Mouse (Mus musculus) retina, postnatal 7 days (tissue): ENCODE data around the gene Emd.
"Not testable (repeated sequence)": the region's sequence is repeated elsewhere in the genome, so short reads cannot be mapped to it uniquely, and the experiment has no call there.

Experiments
- DNase-seq: peaks from one replicate; pipeline ENCODE4 v3.0.0-alpha.2; 2012; ENCODE audit warnings: low read depth, low spot score

Gene Emd

DNA sequence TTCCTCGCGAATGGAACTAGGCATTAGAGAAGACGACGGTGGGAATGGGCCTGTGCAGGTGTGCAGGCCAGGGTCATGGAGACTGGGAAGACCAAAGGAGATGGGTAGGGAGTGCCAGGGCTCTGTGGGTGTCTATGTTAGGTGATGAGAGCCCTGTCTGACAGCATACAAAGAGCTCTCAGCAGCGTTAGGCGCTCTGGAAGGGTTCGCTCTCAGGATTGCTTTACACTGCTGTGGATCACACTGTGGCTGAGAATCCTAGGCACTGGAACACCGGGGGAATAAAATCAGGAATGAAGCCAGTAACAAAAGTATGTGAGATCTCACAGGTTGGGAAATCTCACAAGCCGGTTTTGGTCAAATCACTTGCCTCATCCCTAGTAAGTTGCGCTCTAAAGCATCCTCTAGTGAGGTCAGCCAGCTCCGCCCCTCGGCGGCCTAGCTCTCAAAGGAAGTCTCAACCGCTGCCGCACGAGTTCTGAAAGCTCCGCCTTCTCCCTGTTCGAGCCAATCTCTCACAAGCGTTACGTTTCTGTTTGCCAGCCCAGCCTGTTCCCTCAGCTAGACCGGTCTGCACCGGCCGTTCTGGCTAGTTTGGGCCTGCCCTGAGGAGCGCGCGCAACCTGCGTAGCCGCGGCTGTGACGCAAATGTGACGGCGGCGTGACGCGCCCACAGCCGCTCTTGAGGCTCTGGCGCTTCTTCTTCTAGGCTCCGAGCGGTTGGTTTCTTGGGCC lies at the start of gene Emd:
Emd (plus strand) TSS at position 535 of the 735 bp plus-strand sequence.
- peak; percentile 74 for DNase-seq

DNA sequence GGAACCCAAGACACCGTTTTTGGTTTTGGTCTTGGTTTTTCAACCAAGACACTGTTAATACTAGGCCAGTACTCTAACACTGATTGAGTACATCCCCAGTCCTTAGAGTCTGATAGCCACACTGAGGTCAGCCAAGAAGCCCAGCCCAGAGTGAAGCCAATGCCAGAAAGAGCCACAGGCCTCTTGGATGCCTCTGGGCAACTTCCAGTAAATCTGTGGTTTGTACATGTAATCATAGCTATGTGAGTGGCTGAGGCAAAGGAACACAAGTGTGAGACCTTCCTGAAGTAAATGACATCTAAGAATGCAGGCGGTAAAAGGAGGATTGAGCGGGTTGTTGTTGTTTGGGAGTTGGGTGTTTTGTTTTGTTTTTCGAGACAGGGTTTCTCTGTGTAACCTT lies 36.0 kb upstream of the Emd start:
- DNase-seq = no peak

DNA sequence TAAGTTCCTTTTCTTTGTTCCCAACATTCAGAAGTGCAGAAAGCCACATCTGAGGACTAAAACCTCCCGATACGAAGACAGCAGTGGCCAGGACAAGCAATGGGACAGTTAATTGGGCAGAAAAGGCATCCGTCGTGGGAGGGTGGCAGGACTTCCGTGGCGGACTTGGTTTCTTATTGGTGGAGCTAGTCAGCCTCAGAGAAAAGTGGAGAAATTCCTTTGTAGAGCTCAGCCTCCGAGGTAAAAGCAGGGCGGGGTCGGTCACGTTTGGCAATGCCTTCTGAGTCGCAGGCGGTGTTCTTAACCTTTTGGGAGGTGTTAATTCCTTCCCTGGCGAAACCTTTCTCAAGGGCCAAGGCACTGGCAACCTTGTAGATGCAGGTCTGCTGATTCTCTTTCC lies 35.0 kb upstream of the Emd start:
- DNase-seq = no peak

DNA sequence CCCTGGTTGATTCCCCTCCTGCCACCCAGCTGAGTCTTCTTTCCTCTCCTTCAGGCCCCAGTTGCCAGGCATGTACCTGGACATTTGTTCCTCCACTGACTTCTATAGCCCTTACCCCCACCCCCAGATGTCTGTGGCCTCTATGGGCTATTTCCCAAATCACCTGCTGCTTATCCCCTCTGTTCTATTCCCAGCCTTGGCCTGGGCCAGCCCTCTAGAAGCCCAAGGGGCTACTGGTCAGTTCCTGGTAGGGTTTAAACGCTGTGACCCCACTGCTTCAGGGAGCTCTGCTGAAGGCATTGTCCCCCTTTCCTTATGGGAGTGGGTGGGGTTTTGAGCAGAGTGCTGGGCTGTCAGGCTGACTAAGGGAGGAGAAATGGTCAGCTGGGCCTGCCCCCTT lies 34.4 kb upstream of the Emd start:
- DNase-seq = not testable (repeated sequence)

DNA sequence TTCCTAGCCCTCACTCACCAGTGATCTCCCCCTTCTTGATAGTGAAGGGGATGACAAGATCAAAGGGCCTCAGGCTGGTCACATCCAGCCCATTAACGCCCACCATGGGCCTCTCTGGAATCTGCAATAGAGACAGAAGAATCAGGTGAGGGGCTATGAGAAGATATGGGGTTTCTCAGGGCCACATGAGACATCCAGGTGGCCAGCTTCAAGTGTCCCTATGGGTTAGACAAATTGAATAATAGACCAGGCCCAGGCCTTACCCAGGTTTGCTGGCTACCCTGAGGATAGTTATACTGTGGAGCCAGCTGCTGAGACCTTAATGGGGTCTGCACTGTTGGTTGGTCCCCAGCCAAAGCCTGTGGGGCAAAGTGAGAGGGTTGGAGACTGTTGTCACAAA lies 24.4 kb upstream of the Emd start:
- no peak for DNase-seq

DNA sequence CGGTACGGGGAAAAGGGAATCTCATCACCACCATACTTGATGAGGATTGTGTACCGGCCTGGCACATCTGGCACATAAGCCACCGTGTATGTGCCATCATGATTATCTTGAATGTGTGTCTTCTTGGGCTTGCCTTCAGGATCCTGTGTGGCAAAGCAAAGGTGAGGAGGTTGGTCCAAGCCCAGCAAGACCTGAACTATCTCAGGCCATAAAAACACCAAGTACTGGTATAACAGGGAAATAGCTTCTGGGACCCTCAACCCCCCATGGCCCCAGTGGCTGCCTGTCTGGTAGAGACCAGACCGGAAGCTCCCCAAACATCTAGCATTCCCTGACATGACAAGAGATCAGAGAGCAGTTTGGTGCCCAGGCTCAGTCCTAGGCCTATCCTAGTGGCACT lies 21.3 kb upstream of the Emd start:
- no peak for DNase-seq

DNA sequence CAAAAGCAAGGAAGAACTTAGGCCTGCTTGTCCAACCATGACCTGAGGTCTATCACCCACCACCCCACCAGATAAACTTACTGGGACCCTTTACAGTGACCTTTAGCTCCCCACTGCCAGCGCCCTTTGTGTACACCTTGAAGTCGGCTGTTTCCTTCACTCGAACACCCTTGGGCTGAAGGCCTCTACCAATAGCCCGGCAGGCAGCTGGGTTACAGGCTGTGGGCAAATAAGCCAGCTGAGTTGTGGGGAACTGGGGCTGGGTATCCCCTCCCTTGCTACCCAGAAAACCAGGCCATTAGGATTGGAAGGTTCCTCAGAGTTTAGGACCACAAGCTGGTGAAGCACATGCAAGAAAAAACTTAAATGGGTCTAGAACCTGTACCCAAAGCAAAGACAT lies 14.2 kb upstream of the Emd start:
- DNase-seq = no peak

DNA sequence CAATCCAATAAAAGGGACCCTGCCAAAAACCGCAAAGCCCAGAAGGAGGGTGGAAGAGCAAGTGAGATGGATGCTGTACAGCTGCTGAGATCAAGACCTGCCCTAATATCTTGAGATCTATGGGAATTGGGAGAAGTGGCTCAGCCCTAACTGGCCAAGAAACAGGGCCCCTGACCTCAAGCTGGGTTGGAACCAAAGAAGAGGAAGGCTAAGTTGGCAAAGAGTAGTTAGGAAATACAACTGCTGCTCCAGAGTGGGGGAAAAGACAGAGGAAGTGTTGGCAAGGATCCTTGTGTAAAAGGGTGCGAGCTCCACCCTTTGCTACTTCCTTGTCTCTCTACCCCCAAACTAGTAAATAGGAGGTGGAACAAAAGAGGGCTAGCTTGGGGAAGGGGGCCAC lies 11.1 kb upstream of the Emd start:
- no peak for DNase-seq

DNA sequence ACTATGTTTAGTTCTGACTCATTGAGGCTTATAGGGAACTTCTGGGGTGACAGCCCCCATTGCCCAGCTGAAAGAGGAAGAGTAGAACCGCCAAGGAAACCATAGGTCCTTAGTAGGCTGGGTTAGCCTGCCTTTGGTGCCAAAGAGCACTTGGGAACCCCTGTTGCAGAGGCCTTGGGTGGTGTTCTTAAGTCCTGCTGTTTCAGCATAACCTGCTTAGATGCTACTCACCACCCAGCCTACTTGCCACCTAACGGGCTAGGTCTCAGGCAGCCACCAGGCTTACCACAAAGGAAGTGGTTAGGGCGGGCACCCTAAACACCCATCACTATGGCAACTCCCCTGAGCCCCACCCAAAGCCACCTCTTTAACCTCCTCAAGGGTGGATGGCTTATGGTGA lies 10.7 kb upstream of the Emd start:
- no peak for DNase-seq

DNA sequence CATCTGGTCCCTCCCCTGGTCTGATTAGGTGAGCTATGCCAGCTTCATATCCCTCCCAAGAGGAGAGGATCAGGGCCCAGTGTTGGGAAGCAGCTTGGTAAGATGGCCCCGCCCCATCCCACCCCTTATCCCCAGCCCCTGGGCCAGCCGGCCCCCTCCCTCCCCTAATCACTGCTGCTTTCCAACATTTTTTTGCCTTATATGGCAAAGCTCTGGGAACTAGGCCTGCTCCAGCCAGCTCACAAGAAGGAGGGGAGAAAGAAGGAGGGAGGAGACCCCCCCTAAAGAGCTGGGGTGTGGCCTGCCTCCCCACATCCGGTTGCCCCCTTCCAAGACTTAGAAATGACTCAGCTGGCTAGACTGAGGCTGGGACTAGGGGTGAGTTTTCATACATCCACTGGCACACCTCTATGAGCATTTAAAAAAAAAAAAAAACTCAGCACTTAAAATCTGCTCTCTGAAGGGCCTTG lies 9.8 kb upstream of the Emd start:
- no peak for DNase-seq

DNA sequence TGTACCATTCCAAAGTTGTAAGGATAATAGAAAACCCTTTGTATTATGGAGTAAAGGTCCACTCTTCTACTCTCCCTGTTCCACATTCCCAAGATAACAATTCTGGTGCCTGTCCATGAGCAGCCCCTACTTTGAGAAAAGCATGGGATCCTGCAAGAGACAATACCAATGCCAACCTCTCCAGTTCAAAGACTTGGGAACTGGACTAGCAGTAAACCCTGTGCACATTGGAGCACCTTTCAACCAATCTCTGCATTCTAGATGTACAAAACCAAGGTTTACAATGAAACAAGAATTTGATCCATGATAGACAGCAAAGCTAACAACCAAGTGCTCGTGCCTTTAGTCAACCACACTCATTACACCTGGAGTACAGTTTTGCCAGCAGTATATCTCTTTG lies 9.4 kb upstream of the Emd start:
- DNase-seq = no peak

DNA sequence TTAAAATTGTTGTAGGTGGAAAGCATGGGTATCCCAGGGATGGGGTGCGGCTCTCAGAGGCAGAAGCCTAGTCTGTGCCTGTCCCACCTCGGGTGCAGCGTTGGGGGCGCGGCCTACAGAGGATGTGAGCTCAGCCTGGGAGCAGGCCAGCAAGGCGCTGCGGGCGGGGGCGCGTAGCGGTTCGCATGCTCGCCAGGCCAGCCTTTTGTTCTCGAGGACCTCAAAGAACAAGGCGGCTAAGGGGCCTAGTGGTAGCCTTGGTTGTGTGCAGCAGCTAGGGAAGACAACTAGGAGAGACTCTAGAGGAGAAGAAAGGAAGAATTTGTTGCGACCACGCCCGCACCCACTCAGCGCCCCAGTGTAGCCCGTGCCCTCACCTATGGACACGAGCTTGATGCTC lies 8.8 kb upstream of the Emd start:
- DNase-seq = no peak

DNA sequence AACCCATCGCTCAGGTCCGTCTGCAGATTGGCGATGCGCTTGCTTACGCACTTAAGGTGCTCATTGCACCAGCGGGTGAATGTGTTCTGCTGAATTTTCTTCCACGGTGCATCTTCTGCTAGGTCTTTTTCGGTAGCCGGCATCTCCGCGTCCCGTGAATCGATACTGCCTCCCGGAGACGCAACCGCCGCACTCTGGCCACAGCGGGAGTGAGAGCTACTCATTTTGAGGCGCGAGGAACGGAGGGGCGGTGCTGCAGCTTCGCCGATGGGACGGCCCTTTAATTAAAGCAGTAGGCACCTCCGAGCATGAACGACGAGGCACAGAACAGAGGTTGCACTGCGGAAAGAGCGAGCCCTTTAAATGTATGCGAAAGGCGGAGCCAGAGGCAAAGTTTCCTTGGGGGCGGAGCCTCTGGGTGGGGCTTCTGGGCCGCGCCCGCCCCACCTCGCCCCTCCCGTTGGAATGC lies 8.2 kb upstream of the Emd start:
- DNase-seq = peak; percentile 68

DNA sequence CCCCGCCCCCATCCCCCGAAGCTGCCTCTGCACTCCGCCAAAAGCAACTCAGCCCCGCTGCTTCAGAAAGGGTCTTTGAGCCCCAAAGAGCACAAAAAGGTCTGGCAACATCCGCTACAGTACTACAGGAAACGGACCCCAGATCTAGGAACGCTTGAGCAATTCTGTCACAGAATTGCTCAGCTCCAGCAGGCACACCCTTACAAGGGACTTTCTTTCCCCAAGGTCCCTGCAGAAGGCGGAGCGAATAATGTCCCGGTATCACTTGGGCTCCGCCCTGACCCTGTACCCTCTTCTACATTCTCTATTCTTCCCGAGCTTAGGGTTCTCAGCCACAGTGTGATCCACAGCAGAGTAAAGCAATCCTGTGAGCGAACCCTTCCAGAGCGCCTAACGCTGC lies 7.8 kb upstream of the Emd start:
- no peak for DNase-seq

DNA sequence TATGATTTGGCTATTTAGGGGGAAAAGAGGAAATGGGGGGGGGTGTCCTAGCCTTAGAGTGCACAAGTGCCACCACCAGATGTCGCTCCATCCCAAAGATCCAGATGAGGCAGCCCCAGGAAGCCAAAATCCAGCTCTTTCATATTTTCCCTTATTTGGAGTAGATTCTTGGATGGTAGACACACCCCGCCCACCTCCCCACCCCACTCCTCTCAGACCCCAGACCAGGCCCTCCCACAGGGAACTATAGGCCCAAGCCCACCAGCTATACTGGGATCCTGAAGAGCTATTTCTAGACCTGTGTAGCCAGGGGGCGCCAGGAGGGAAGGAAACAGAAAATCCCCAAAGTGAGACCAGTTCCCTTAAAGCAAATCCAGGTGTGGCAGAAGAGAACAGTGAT lies 5.8 kb upstream of the Emd start:
- DNase-seq = no peak

DNA sequence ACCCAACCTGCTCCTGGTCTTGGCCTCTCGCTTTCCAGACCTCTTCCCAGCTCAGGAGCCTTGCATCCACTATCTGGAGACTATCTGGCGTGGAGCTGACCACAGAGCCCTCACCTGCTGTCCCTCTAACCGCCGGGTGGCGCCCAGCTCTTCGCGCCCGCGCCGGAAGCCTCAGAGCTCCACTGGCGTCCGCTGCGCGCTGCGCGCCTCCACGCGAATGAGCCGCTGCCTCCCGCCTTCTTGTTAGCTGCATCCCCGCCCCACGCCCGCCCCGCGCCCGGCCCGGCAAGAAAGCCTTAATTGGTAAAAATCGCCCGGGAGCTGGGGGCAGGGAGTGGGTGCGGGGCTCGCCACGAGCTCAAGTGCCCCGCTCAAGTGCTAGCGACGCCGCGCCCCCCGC lies 4.9 kb upstream of the Emd start, which contains the start of gene Flna:
Flna (minus strand) TSS at position 206 of the 400 bp plus-strand sequence.
- no peak for DNase-seq

DNA sequence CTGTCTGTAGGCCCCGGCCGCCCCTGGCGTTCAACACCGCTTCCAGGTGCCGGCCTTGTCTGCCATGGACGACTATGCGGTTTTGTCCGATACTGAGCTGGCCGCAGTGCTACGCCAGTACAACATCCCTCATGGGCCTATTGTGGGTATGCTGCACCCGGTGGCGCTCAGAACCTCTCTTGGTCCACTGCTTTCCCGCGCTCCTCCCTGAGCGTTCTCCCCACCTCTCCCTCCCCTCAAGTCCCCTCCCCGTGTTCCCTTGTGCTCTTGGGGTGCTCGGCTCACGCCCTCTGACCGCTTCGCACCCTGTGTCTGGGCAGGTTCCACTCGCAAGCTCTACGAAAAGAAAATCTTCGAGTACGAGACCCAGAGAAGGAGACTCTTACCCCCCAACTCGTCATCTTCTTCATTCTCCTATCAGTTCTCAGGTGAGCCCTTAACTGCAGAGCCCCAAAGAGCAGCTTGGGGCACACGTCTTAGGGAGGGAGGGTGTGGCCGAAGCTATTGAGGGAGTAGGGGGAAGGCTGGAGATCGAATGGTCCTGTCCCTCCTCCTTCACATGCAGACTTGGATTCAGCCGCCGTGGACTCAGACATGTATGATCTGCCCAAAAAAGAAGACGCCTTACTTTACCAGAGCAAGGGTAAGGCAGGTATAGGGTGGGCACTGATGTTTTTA lies 540 bp downstream of the Emd start:
- no peak for DNase-seq

DNA sequence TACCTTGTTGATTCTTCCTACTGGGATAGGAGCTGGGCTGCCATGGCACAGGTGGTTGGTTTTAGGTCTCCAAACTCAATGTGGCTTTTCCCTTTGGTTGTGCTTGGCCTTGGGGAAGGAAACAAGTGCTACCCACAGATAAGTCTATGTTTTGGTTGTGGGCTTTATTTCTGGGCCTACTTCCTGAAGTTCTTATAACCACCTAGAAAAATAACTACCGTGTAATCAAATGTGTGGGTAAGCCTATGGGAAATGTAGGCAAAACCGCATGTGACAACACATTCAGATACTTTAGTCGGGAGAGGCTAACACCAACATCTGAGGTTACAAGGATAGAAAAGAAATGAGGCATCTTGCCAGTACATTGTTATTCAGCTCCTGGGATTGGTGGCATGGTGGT lies 3.3 kb downstream of the Emd start:
- DNase-seq = no peak

DNA sequence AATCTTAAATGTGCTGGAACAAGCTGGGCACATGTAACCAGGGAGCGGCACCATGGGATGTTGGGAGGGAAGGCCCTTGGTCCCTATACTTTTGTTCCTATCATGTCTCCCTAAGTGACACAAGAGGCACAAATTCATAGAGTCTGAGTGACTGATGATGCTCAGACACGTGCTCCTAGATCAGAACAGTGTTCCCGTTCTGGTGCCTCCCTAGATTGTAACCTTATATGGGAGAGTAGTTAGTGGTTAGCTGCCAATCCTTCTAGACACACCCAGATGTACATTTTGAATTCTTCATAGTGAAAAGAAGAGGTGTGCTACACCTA lies 15.2 kb downstream of the Emd start:
- DNase-seq = no peak

DNA sequence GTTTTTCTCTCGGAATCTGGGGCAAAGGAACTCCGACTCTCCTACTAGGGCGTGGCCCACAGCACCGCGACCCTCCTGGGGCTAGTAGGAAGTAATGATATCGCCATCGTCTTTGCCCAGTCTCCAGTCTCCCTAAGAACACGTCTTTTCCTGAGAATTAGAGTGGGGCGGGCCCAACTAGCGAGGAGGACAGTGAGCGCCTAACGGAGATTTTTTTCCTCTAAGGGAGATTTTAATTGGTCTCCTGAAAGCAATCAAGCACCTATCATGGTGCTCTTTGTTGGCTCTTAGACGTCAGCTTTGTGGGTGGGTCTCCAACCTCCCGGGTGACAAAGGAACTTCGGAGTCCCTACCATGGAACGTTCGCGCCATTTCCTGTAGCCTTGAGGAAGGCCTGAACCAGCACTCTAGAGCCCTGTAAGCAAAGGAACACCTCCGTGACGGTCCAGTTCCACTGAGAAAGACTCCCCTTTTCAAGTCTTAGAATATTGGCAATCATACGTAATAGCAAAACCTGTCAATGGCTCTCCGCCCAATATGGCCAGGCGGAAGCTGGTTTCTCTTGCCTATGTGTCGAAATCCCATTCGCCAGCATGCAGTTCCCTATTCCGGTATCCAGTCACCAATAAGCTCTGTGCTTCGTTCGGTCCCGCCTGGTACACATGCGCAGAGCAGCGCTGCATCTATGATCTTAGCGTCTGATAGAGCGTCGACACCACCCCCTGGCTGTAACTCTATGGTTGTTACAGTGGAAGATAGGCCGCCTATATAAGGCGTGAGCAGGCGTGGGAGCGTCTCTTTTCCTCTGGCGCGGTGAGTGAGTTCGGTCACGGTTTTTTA lies 15.8 kb downstream of the Emd start, which contains the start of gene Rpl10:
Rpl10 (plus strand) TSS at position 751 of the 840 bp plus-strand sequence.
- peak; percentile 89 for DNase-seq

DNA sequence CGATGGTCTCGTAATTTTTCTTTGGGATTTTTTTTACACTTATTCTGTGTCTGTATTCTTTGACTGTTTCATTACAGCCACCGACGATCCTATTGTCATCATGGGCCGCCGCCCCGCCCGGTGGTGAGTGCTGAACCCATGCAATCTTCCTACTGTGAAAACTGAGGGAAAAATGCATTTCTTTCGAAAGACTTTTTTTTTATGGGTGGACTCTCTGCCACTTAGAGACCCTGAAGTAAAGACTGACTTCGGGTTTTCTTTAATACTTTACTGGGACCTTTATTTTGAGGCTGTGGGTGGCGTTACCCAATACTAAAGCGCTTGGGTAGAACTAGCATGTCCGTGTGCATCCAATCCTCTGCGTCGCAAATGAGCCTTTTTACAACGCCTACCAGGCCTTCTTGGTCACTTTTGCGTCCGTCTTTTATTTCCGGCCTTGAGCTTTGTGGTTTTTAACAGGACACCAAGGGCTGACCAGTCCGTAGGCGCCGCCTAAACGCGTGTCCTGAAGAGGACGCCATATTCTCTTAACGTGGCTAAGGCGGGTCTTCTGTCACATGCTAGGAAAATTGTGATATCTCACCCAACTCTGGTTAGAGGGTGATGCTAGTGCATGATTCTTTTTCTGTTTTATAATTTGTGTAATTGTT lies 16.5 kb downstream of the Emd start:
- no peak for DNase-seq
